Mouse (Mus musculus) liver, postnatal 0 days (tissue): ENCODE measurements around the gene Fzd10. TPM values are rescaled to one million over a fixed set of nuclear protein-coding genes. Genes with fewer than 3 reads are reported as not detected.

Experiments
- ATAC-seq: fragments of 200-750 bp; cut with Nextera tagmentation; 2 replicates; pipeline ENCODE4 v1.8.0; 2017; ENCODE audit warnings: mild to moderate bottlenecking, moderate library complexity
- DNase-seq: peaks from one replicate; pipeline ENCODE4 v3.0.0-alpha.2; 2016
- H3K27ac ChIP-seq: fragments of 300-500 bp; sonication (generic); 2 replicates; pipeline ENCODE4 v1.5.1; 2014; ENCODE audit warnings: antibody characterized with exemption, moderate library complexity, mild to moderate bottlenecking, low read depth
- H3K27me3 ChIP-seq: fragments of 300-500 bp; sonication (generic); 2 replicates; pipeline ENCODE4 v1.6.1; 2014; ENCODE audit warnings: low read length, control low read depth, mixed read lengths; ENCODE audit not compliant: insufficient read depth
- H3K36me3 ChIP-seq: fragments of 300-500 bp; sonication (generic); replicated peaks from 2 replicates; pipeline ENCODE4 v1.6.1; 2014; ENCODE audit warnings: mild to moderate bottlenecking, control low read depth, low read length, moderate library complexity, mixed read lengths; ENCODE audit not compliant: insufficient read depth
- H3K4me1 ChIP-seq: fragments of 300-500 bp; sonication (generic); 2 replicates; pipeline ENCODE4 v1.6.1; 2014; ENCODE audit warnings: antibody characterized with exemption, mild to moderate bottlenecking, control low read depth; ENCODE audit not compliant: insufficient read depth
- H3K4me2 ChIP-seq: fragments of 300-500 bp; sonication (generic); 2 replicates; pipeline ENCODE4 v1.6.1; 2014; ENCODE audit warnings: low read depth, mild to moderate bottlenecking, low read length, moderate library complexity, mixed read lengths
- H3K4me3 ChIP-seq: fragments of 300-500 bp; sonication (generic); 2 replicates; pipeline ENCODE4 v1.5.1; 2014; ENCODE audit warnings: low read depth, low read length
- H3K9ac ChIP-seq: fragments of 300-500 bp; sonication (generic); replicated peaks from 2 replicates; pipeline ENCODE4 v1.6.1; 2014; ENCODE audit warnings: mild to moderate bottlenecking, moderate library complexity
- H3K9me3 ChIP-seq: fragments of 300-500 bp; sonication (generic); 2 replicates; pipeline ENCODE4 v1.6.1; 2016; ENCODE audit warnings: mild to moderate bottlenecking, control low read depth, low read length, mixed read lengths
- CTCF ChIP-seq: sonication (generic); IDR thresholded peaks from 2 replicates; pipeline ENCODE4 v1.5.1; 2016; ENCODE audit warnings: antibody characterized with exemption, low read depth
- EP300 ChIP-seq: IDR thresholded peaks from 2 replicates; pipeline ENCODE4 v1.6.1; 2016; ENCODE audit warnings: antibody characterized with exemption, low read depth, mild to moderate bottlenecking
- WGBS: fragments of 180-500 bp; shearing (Covaris S2); extraction: QIAGEN DNeasy Blood & Tissue Kit; methylation state at CpG from one replicate; pipeline ENCODE4 v1.1.7; 2014; ENCODE audit not compliant: insufficient replicate concordance; 5-methylcytosine and 5-hydroxymethylcytosine counted together
- polyA plus RNA-seq: library from polyadenylated mRNA; unstranded; fragments of >200 nt; fragmentation: Nextera tagmentation; extraction: Ambion mirVana; gene quantifications from 2 replicates; pipeline ENCODE4 v1.2.1, GENCODE M21; 2015

Gene Fzd10
- polyA plus RNA-seq, 1 experiment from 2014 or later: not detected

DNA sequence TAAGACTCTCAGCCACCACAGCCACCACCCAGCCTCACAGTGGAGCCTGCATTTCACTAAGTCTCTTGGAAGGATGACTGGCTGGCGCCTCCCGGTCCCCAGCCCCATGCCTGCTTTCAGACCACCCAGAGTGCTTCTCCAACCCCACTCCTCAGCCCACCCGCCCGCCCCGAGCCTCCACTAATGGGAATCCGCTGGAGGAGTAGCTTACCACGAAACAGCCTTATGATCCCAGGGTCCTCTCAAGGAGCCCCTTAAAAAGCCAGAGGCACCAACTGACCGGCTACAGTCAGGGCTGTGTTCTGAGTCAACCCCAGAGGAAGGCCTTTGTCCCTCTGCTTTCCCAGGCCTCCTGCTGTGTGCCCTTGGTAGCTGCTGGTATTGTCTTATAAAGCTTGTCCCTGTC, 19.1 kb upstream of the Fzd10 start:
- Histone ChIP-seq H3K9me3 (no peaks in the 10 kb centered on the region), H3K4me1 (no peaks in the 10 kb centered on the region), H3K4me3 (no peak overlapping the region), H3K9ac (no peak overlapping the region), H3K27me3 (no peaks in the 10 kb centered on the region), H3K4me2 (no peak overlapping the region), H3K36me3 (no peaks in the 10 kb centered on the region), H3K27ac (no peak overlapping the region)
- no peak for TF ChIP-seq CTCF
- TF ChIP-seq EP300: no peak
- WGBS: 58% methylated on average over 8 of the region's 8 CpGs
- ATAC-seq (no peak), DNase-seq (no peak)

- H3K4me2 ChIP-seq: no peak overlapping the region
- DNase-seq (no peak), ATAC-seq (no peak)
- TF ChIP-seq EP300: no peak
- TF ChIP-seq CTCF: no peak
- no peaks in the 10 kb centered on the region for H3K27me3 ChIP-seq
- no peak overlapping the region for H3K9ac ChIP-seq
- H3K27ac ChIP-seq: no peak overlapping the region
- no peaks in the 10 kb centered on the region for H3K4me1 ChIP-seq
- no peak overlapping the region for H3K4me3 ChIP-seq
- H3K9me3 ChIP-seq: no peaks in the 10 kb centered on the region
- WGBS: 38% methylated on average over 1 of the region's 1 CpGs
- H3K36me3 ChIP-seq: no peaks in the 10 kb centered on the region
Measured at GRCm38 (mm10) chr5:128589231-128589630, 11.4 kb upstream of the Fzd10 start.

GRCm38 (mm10) chr5:128593446-128593845, 7.2 kb upstream of the Fzd10 start:
- no peak overlapping the region for H3K4me3 ChIP-seq
- no peaks in the 10 kb centered on the region for H3K4me1 ChIP-seq
- WGBS: 76% methylated on average over 13 of the region's 13 CpGs
- TF ChIP-seq CTCF: no peak
- no peak for TF ChIP-seq EP300
- no peak overlapping the region for H3K9ac ChIP-seq
- no peak overlapping the region for H3K27ac ChIP-seq
- DNase-seq (no peak), ATAC-seq (no peak)
- no peaks in the 10 kb centered on the region for H3K9me3 ChIP-seq
- peaks cover 28% of the 10 kb centered on the region for H3K27me3 ChIP-seq
- no peaks in the 10 kb centered on the region for H3K36me3 ChIP-seq
- H3K4me2 ChIP-seq: no peak overlapping the region

DNA sequence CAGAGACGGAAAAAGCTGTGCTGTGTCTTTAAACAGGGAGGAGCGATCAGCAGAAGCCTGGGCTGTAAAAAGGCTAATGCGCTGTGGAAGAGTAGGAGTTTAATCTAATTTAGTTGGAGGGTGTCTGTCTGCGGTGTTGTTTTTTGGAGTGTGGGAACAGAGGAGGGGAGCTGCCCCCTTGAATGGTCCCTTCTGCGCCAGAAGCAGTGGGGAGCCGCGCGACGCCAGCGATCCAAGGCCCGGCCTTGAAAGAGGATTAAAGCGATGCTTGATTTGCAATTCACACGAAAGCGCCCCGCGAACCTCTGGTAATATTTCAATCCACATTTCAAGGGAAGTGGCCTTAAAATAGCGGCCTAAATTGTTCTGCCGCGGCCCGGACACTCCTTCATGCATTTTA, 3.8 kb upstream of the Fzd10 start:
- H3K36me3 ChIP-seq: no peaks in the 10 kb centered on the region
- H3K9ac ChIP-seq: no peak overlapping the region
- no peak overlapping the region for H3K4me2 ChIP-seq
- no peak for DNase-seq
- no peak overlapping the region for H3K4me3 ChIP-seq
- peaks cover 62% of the 10 kb centered on the region for H3K27me3 ChIP-seq
- H3K4me1 ChIP-seq: no peaks in the 10 kb centered on the region
- no peak for ATAC-seq
- H3K9me3 ChIP-seq: no peaks in the 10 kb centered on the region
- TF ChIP-seq EP300 (no peak), CTCF (no peak)
- no peak overlapping the region for H3K27ac ChIP-seq
- 6% methylated on average over 20 of the region's 20 CpGs for WGBS

- no peaks in the 10 kb centered on the region for H3K4me1 ChIP-seq
- no peak for DNase-seq
- no peaks in the 10 kb centered on the region for H3K36me3 ChIP-seq
- no peaks in the 10 kb centered on the region for H3K9me3 ChIP-seq
- H3K4me3 ChIP-seq: no peak overlapping the region
- no peak overlapping the region for H3K4me2 ChIP-seq
- TF ChIP-seq EP300 (no peak), CTCF (no peak)
- no peak overlapping the region for H3K27ac ChIP-seq
- ATAC-seq: no peak
- H3K27me3 ChIP-seq: peaks cover 68% of the 10 kb centered on the region
- WGBS: 14% methylated on average over 4 of the region's 4 CpGs
- H3K9ac ChIP-seq: no peak overlapping the region
Measured at GRCm38 (mm10) chr5:128597381-128597780, 3.3 kb upstream of the Fzd10 start.

DNA sequence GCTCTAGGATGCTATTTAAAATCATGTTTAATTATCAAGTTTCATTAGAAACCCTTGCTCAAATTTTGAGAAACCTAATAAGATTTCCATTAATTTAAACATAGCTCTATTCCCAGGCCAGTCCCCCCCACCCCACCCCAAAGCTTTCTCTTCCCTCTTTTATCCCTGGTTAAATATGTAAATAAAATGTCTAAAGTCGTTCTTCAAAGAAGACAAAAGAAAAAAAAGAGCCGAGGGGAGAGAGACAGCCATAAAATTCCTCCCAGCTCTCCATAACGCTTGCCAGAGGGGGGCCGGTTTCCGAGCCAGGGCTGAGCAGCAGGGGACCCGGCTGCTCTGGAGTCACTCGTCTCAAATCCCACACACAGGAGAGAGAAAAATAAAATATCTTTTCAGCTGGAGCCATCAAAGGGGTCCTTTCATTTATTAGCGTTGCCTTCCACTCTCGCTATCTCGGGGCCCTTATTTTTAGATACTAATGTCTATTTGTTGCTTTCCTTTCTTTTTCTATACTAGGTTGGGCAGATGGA, 2.4 kb upstream of the Fzd10 start:
- peaks cover 74% of the 10 kb centered on the region for H3K27me3 ChIP-seq
- H3K9me3 ChIP-seq: no peaks in the 10 kb centered on the region
- no peaks in the 10 kb centered on the region for H3K36me3 ChIP-seq
- DNase-seq (no peak), ATAC-seq (no peak)
- H3K4me1 ChIP-seq: no peaks in the 10 kb centered on the region
- H3K27ac ChIP-seq: no peak overlapping the region
- TF ChIP-seq CTCF: no peak
- TF ChIP-seq EP300: no peak
- WGBS: 1% methylated on average over 10 of the region's 10 CpGs
- H3K4me3 ChIP-seq: no peak overlapping the region
- H3K4me2 ChIP-seq: no peak overlapping the region
- H3K9ac ChIP-seq: no peak overlapping the region
